ENCODE assay signal across 10 mouse cellular contexts in genomic region chr16:30416284-30416683, GRCm38 (mm10). TPM values are rescaled to one million over a fixed set of nuclear protein-coding genes. Genes with fewer than 3 reads are reported as not detected.
DNase-seq lines count a peak whose midpoint lies in the region; ATAC-seq and TF ChIP-seq lines count a peak whose summit lies in the region.
"Had no signal": no experiment of that assay in that cellular context is flagged by ENCODE, and none has a peak within 500 bp of the region (broad histone marks: within the 10 kb centered on the region; RNA-seq: fewer than 3 reads in every experiment).

No protein-coding gene starts in this region.

- no peak for TF ChIP-seq POLR2A in thymus, adult 2 months (IDR thresholded peaks at IDR 0.05; ENCODE audit: control insufficient read depth, extremely low read depth, insufficient read depth, low read length, poor library complexity)

- peak; percentile 79 for ATAC-seq in granulocyte monocyte progenitor cell, adult 5-6 weeks (replicated peaks; ENCODE audit: poor library complexity, severe bottlenecking)
- ATAC-seq in hindbrain, embryonic 14.5 days (ENCODE audit: low FRiP score), result no peak

- no peaks in the 10 kb centered on the region for H3K36me3 ChIP-seq in heart, embryonic 10.5 days
- H3K36me3 ChIP-seq in thymus, adult 2 months (ENCODE audit: control insufficient read depth, insufficient read depth, low read length), result no peaks in the 10 kb centered on the region
- no peaks in the 10 kb centered on the region for H3K36me3 ChIP-seq in hindbrain, embryonic 14.5 days (replicated peaks; ENCODE audit: control insufficient read depth, insufficient read depth)
- H3K36me3 ChIP-seq: heart, embryonic 15.5 days; lung, embryonic 15.5 days had no signal

- 77% methylated on average over 5 of the region's 5 CpGs for WGBS in heart, embryonic 10.5 days
- 51% methylated on average over 5 of the region's 5 CpGs for WGBS in thymus, adult 2 months
- 74% methylated on average over 5 of the region's 5 CpGs for WGBS in hindbrain, embryonic 14.5 days

- H3K4me1 ChIP-seq in heart, embryonic 10.5 days, result no peaks in the 10 kb centered on the region
- peaks cover 5% of the 10 kb centered on the region for H3K4me1 ChIP-seq in thymus, adult 2 months (replicated peaks; ENCODE audit: control insufficient read depth, insufficient read depth, low read length)
- no peaks in the 10 kb centered on the region for H3K4me1 ChIP-seq in hindbrain, embryonic 14.5 days (replicated peaks; ENCODE audit: control insufficient read depth, insufficient read depth, low read length)
- H3K4me1 ChIP-seq: heart, embryonic 15.5 days; lung, embryonic 15.5 days had no signal

- H3K27me3 ChIP-seq in heart, embryonic 10.5 days (ENCODE audit: insufficient read depth, poor library complexity, severe bottlenecking), result peaks cover 5% of the 10 kb centered on the region; the same call in 1 of the 2 replicates
- H3K27me3 ChIP-seq in thymus, adult 2 months (ENCODE audit: control insufficient read depth, insufficient read depth, low read length), result no peaks in the 10 kb centered on the region
- H3K27me3 ChIP-seq in hindbrain, embryonic 14.5 days (ENCODE audit: control insufficient read depth, insufficient read depth, low read length), result no peaks in the 10 kb centered on the region
- H3K27me3 ChIP-seq: heart, embryonic 15.5 days; lung, embryonic 15.5 days had no signal

- no peak overlapping the region for H3K27ac ChIP-seq in heart, embryonic 10.5 days
- no peak overlapping the region for H3K27ac ChIP-seq in thymus, adult 2 months (ENCODE audit: control insufficient read depth, insufficient read depth, low read length)
- no peak overlapping the region for H3K27ac ChIP-seq in hindbrain, embryonic 14.5 days
- H3K27ac ChIP-seq: heart, embryonic 15.5 days; lung, embryonic 15.5 days had no signal

- H3K9ac ChIP-seq in hindbrain, embryonic 14.5 days, result no peak overlapping the region
- H3K9ac ChIP-seq: heart, embryonic 15.5 days; lung, embryonic 15.5 days had no signal

- H3K4me3 ChIP-seq in heart, embryonic 10.5 days, result no peak overlapping the region
- no peak overlapping the region for H3K4me3 ChIP-seq in thymus, adult 2 months (ENCODE audit: control insufficient read depth, insufficient read depth, low read length)
- H3K4me3 ChIP-seq in hindbrain, embryonic 14.5 days (replicated peaks; ENCODE audit: low read length), result no peak overlapping the region
- H3K4me3 ChIP-seq: heart, embryonic 15.5 days; lung, embryonic 15.5 days had no signal

- peak; percentile 39 to 63 for DNase-seq in heart, adult 18-20 months
- DNase-seq in heart, embryonic 10.5 days (ENCODE audit: low spot score), result no peak
- peak; percentile 81 for DNase-seq in 416B (ENCODE audit: low read depth)
- DNase-seq in layer of hippocampus, adult 9-11 months, result peak; percentile 63
- no peak for DNase-seq in thymus, adult 2 months
- no peak for DNase-seq in thymus, postnatal 10 days (ENCODE audit: low spot score in 2 of 2)
- DNase-seq in hindbrain, embryonic 14.5 days (ENCODE audit: low spot score), result no peak

- TF ChIP-seq CTCF in thymus, adult 2 months (IDR thresholded peaks at IDR 0.05; ENCODE audit: borderline replicate concordance, control insufficient read depth, extremely low read depth, insufficient read depth, low read length, poor library complexity), result no peak

- no peak overlapping the region for H3K4me2 ChIP-seq in hindbrain, embryonic 14.5 days (replicated peaks)
- H3K4me2 ChIP-seq: heart, embryonic 15.5 days; lung, embryonic 15.5 days had no signal

- no peaks in the 10 kb centered on the region for H3K9me3 ChIP-seq in heart, embryonic 10.5 days
- no peaks in the 10 kb centered on the region for H3K9me3 ChIP-seq in hindbrain, embryonic 14.5 days (ENCODE audit: control insufficient read depth, low read length)
- H3K9me3 ChIP-seq: heart, embryonic 15.5 days; lung, embryonic 15.5 days had no signal

RNA-seq across cellular contexts. Expression of gene Atp13a3, which starts 10.5 kb away (rescaled TPM):
- 10 to 100 TPM; 48.4 to 49.8 TPM for total RNA-seq in heart, adult 18-20 months (2021)
- polyA plus RNA-seq in heart, embryonic 10.5 days (2016; fragmentation: Nextera tagmentation; extraction: Ambion mirVana), result 12.3 and 13.1 TPM in 2 replicates
- total RNA-seq in granulocyte monocyte progenitor cell, adult 5-6 weeks (2014; fragmentation: Nextera tagmentation), result 87.1 and 94.5 TPM in 2 replicates
- 74.9 and 93.0 TPM in 2 replicates for total RNA-seq in granulocyte monocyte progenitor cell, adult 5-6 weeks (2017)
- 68.1 and 102 TPM in 2 replicates for polyA plus RNA-seq in thymus, adult 2 months (2012; rRNA removed)
- 12.3 and 13.4 TPM in 2 replicates for polyA plus RNA-seq in hindbrain, embryonic 14.5 days (2014; fragmentation: Nextera tagmentation; extraction: Ambion mirVana)

Comparison
In these comparisons a context has a peak if more than half of its experiments do, and no peak if none do; other contexts are left out.
1. DNase-seq: peak in heart, adult 18-20 months (2 of 2), 416B (single experiment) and layer of hippocampus, adult 9-11 months (single experiment); none in heart, embryonic 10.5 days (single experiment), thymus, adult 2 months (single experiment), thymus, postnatal 10 days (0 of 2) and hindbrain, embryonic 14.5 days (single experiment).